Mouse (Mus musculus) erythroblast, embryonic 14.5 days (primary cell): ENCODE results near the gene Sfxn5.

Source experiments
- GATA1 ChIP-seq: IDR thresholded peaks from 2 replicates; pipeline ENCODE4 v1.6.1; 2012; ENCODE audit warnings: low read length, inconsistent platforms, mixed read lengths
- TAL1 ChIP-seq: IDR thresholded peaks from 3 replicates; pipeline ENCODE4 v1.6.1; 2012; ENCODE audit warnings: low read length, inconsistent platforms, mixed read lengths

- TF ChIP-seq TAL1 (no peak), GATA1 (no peak)
Measured at GRCm38 (mm10) chr6:85255578-85255977, 77.6 kb downstream of the Sfxn5 start.
